Mouse (Mus musculus): Measurements from ENCODE around the gene Adamts7. TPM values are rescaled to one million over a fixed set of nuclear protein-coding genes. Genes with fewer than 3 reads are reported as not detected.

Gene Adamts7
- polyA plus RNA-seq, 1 experiment from 2014 or later, result 8.0 TPM

GRCm38 (mm10) chr9:90162243-90162925 lies 485 bp upstream of the Adamts7 start:
- Histone ChIP-seq H3K4me3 (peak overlapping the region; percentile 70), H3K4me2 (peak overlapping the region; percentile 95), H3K9ac (peak overlapping the region; percentile 76), H3K27ac (ENCODE audit: poor library complexity, severe bottlenecking) (no peak overlapping the region), H3K36me3 (no peaks in the 10 kb centered on the region), H3K27me3 (replicated peaks) (peaks cover 5% of the 10 kb centered on the region; the same call in 1 of the 2 replicates), H3K4me1 (replicated peaks) (peaks cover 16% of the 10 kb centered on the region; the same call in 1 of the 2 replicates), H3K9me3 (replicated peaks) (peaks cover 3% of the 10 kb centered on the region; the same call in 1 of the 2 replicates)
- peak; percentile 86 for ATAC-seq (ENCODE audit: insufficient number of reproducible peaks, low FRiP score)
- WGBS, result 7% methylated on average over 25 of the region's 29 CpGs

- Histone ChIP-seq H3K4me1 (replicated peaks) (peaks cover 16% of the 10 kb centered on the region; the same call in 1 of the 2 replicates), H3K27me3 (replicated peaks) (peaks cover 5% of the 10 kb centered on the region; the same call in 1 of the 2 replicates), H3K4me2 (peak overlapping the region; percentile 95), H3K9me3 (replicated peaks) (peaks cover 3% of the 10 kb centered on the region), H3K9ac (peak overlapping the region; percentile 76), H3K27ac (ENCODE audit: poor library complexity, severe bottlenecking) (no peak overlapping the region), H3K4me3 (peak overlapping the region; percentile 70), H3K36me3 (no peaks in the 10 kb centered on the region)
- ATAC-seq (ENCODE audit: insufficient number of reproducible peaks, low FRiP score), result peak; percentile 56
- whole genome bisulfite sequencing, result under 1% methylated on average over 18 of the region's 18 CpGs
Measured at GRCm38 (mm10) chr9:90163749-90164095, 853 bp downstream of the Adamts7 start.

GRCm38 (mm10) chr9:90164670-90165453 lies 2.0 kb downstream of the Adamts7 start:
- Histone ChIP-seq H3K9me3 (replicated peaks) (peaks cover under 1% of the 10 kb centered on the region), H3K27ac (ENCODE audit: poor library complexity, severe bottlenecking) (no peak overlapping the region), H3K4me1 (replicated peaks) (peaks cover 16% of the 10 kb centered on the region; the same call in 1 of the 2 replicates), H3K4me2 (peak overlapping the region; percentile 95; the same call in 1 of the 2 replicates), H3K36me3 (no peaks in the 10 kb centered on the region), H3K4me3 (no peak overlapping the region), H3K27me3 (replicated peaks) (peaks cover 5% of the 10 kb centered on the region; the same call in 1 of the 2 replicates), H3K9ac (no peak overlapping the region)
- ATAC-seq (ENCODE audit: insufficient number of reproducible peaks, low FRiP score), result no peak
- WGBS, result 67% methylated on average over 4 of the region's 4 CpGs

GRCm38 (mm10) chr9:90165590-90165989 lies 2.7 kb downstream of the Adamts7 start:
- Histone ChIP-seq H3K4me3 (no peak overlapping the region), H3K4me1 (replicated peaks) (peaks cover 16% of the 10 kb centered on the region; the same call in 1 of the 2 replicates), H3K4me2 (no peak overlapping the region), H3K9me3 (replicated peaks) (no peaks in the 10 kb centered on the region; the same call in 1 of the 2 replicates), H3K27ac (ENCODE audit: poor library complexity, severe bottlenecking) (no peak overlapping the region), H3K36me3 (no peaks in the 10 kb centered on the region), H3K9ac (no peak overlapping the region), H3K27me3 (replicated peaks) (peaks cover 5% of the 10 kb centered on the region; the same call in 1 of the 2 replicates)
- WGBS, result 82% methylated on average over 4 of the region's 4 CpGs
- no peak for ATAC-seq (ENCODE audit: insufficient number of reproducible peaks, low FRiP score)

- no peak overlapping the region for H3K27ac ChIP-seq (ENCODE audit: poor library complexity, severe bottlenecking)
- WGBS, result 81% methylated on average over 5 of the region's 5 CpGs
- peaks cover 16% of the 10 kb centered on the region; the same call in 1 of the 2 replicates for H3K4me1 ChIP-seq (replicated peaks)
- no peaks in the 10 kb centered on the region; the same call in 1 of the 2 replicates for H3K9me3 ChIP-seq (replicated peaks)
- ATAC-seq (ENCODE audit: insufficient number of reproducible peaks, low FRiP score), result no peak
- H3K9ac ChIP-seq, result no peak overlapping the region
- peaks cover 5% of the 10 kb centered on the region; the same call in 1 of the 2 replicates for H3K27me3 ChIP-seq (replicated peaks)
- peaks cover 4% of the 10 kb centered on the region for H3K36me3 ChIP-seq
- no peak overlapping the region for H3K4me2 ChIP-seq
- H3K4me3 ChIP-seq, result no peak overlapping the region
Measured at GRCm38 (mm10) chr9:90166615-90167014, 3.7 kb downstream of the Adamts7 start.

- H3K36me3 ChIP-seq, result peaks cover 10% of the 10 kb centered on the region
- no peak for ATAC-seq (ENCODE audit: insufficient number of reproducible peaks, low FRiP score)
- no peak overlapping the region for H3K9ac ChIP-seq
- peaks cover 5% of the 10 kb centered on the region; the same call in 1 of the 2 replicates for H3K4me1 ChIP-seq (replicated peaks)
- no peak overlapping the region for H3K4me2 ChIP-seq
- H3K9me3 ChIP-seq (replicated peaks), result no peaks in the 10 kb centered on the region; the same call in 1 of the 2 replicates
- H3K27me3 ChIP-seq (replicated peaks), result 0 out of 2 replicates have a peak, but pooled peaks cover 5% of the 10 kb centered on the region
- no peak overlapping the region for H3K4me3 ChIP-seq
- H3K27ac ChIP-seq (ENCODE audit: poor library complexity, severe bottlenecking), result no peak overlapping the region
- WGBS, result 62% methylated on average over 4 of the region's 4 CpGs
Measured at GRCm38 (mm10) chr9:90169965-90170364, 7.1 kb downstream of the Adamts7 start.

GRCm38 (mm10) chr9:90171421-90171820 lies 8.6 kb downstream of the Adamts7 start:
- ATAC-seq (ENCODE audit: insufficient number of reproducible peaks, low FRiP score), result no peak
- whole genome bisulfite sequencing, result 89% methylated on average over 19 of the region's 19 CpGs
- Histone ChIP-seq H3K9ac (no peak overlapping the region), H3K4me1 (replicated peaks) (peaks cover 5% of the 10 kb centered on the region; the same call in 1 of the 2 replicates), H3K27ac (ENCODE audit: poor library complexity, severe bottlenecking) (no peak overlapping the region), H3K4me3 (no peak overlapping the region), H3K9me3 (replicated peaks) (no peaks in the 10 kb centered on the region; the same call in 1 of the 2 replicates), H3K4me2 (no peak overlapping the region), H3K27me3 (replicated peaks) (no peaks in the 10 kb centered on the region), H3K36me3 (peaks cover 14% of the 10 kb centered on the region)

GRCm38 (mm10) chr9:90172528-90173321 lies 9.9 kb downstream of the Adamts7 start:
- Histone ChIP-seq H3K36me3 (peaks cover 16% of the 10 kb centered on the region), H3K9me3 (replicated peaks) (no peaks in the 10 kb centered on the region; the same call in 1 of the 2 replicates), H3K9ac (no peak overlapping the region), H3K4me3 (no peak overlapping the region), H3K4me2 (no peak overlapping the region), H3K27ac (ENCODE audit: poor library complexity, severe bottlenecking) (no peak overlapping the region), H3K4me1 (replicated peaks) (no peaks in the 10 kb centered on the region), H3K27me3 (replicated peaks) (no peaks in the 10 kb centered on the region)
- no peak for ATAC-seq (ENCODE audit: insufficient number of reproducible peaks, low FRiP score)
- WGBS, result 70% methylated on average over 8 of the region's 8 CpGs

GRCm38 (mm10) chr9:90173330-90173729 lies 10.5 kb downstream of the Adamts7 start:
- H3K36me3 ChIP-seq, result peaks cover 22% of the 10 kb centered on the region
- no peak overlapping the region for H3K27ac ChIP-seq (ENCODE audit: poor library complexity, severe bottlenecking)
- no peaks in the 10 kb centered on the region for H3K9me3 ChIP-seq (replicated peaks)
- ATAC-seq (ENCODE audit: insufficient number of reproducible peaks, low FRiP score), result no peak
- H3K4me1 ChIP-seq (replicated peaks), result no peaks in the 10 kb centered on the region
- H3K4me3 ChIP-seq, result no peak overlapping the region
- H3K9ac ChIP-seq, result no peak overlapping the region
- no peak overlapping the region for H3K4me2 ChIP-seq
- no peaks in the 10 kb centered on the region for H3K27me3 ChIP-seq (replicated peaks)
- 77% methylated on average over 3 of the region's 3 CpGs for WGBS

GRCm38 (mm10) chr9:90179409-90179808 lies 16.5 kb downstream of the Adamts7 start:
- no peak for ATAC-seq (ENCODE audit: insufficient number of reproducible peaks, low FRiP score)
- Histone ChIP-seq H3K27me3 (replicated peaks) (no peaks in the 10 kb centered on the region), H3K9me3 (replicated peaks) (no peaks in the 10 kb centered on the region), H3K36me3 (peaks cover 13% of the 10 kb centered on the region), H3K4me3 (no peak overlapping the region), H3K9ac (no peak overlapping the region), H3K4me2 (no peak overlapping the region), H3K27ac (ENCODE audit: poor library complexity, severe bottlenecking) (no peak overlapping the region), H3K4me1 (replicated peaks) (peaks cover 30% of the 10 kb centered on the region)
- 77% methylated on average over 5 of the region's 5 CpGs for WGBS
